Mouse (Mus musculus) spleen, postnatal 10 days (tissue): ENCODE measurements around the gene Psmb6.
"Not testable (repeated sequence)": the region's sequence is repeated elsewhere in the genome, so short reads cannot be mapped to it uniquely, and the experiment has no call there.

ENCODE experiments used
- DNase-seq, 2 experiments: peaks; one replicate each; pipeline ENCODE4 v3.0.0; 2021 to 2022; ENCODE audit warnings: low spot score in 2 of 2

The Psmb6 gene

GRCm38 (mm10) chr11:70570614-70571013, 45.4 kb downstream of the Psmb6 start:
- DNase-seq, result not testable (repeated sequence)

DNA sequence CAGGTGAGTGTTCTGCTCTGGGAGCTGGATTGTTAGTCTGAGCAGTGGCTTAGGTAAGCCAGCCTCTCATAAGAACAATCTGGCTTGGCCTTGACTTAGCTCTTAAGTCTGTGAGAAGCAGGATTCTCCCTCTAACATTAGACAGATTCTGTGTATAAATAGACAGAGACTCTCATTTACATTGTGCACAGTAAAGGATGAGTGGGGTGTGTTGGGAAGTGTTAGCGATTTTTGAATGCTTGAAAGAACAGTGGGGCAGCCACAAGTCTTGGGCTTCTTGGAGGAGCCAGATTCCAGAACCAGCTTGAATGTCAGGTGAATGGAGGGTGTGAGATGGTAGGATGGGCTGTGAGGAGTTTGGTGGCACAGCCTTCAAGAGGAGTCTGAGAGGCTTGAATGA, 46.5 kb downstream of the Psmb6 start:
- no peak for DNase-seq

DNA sequence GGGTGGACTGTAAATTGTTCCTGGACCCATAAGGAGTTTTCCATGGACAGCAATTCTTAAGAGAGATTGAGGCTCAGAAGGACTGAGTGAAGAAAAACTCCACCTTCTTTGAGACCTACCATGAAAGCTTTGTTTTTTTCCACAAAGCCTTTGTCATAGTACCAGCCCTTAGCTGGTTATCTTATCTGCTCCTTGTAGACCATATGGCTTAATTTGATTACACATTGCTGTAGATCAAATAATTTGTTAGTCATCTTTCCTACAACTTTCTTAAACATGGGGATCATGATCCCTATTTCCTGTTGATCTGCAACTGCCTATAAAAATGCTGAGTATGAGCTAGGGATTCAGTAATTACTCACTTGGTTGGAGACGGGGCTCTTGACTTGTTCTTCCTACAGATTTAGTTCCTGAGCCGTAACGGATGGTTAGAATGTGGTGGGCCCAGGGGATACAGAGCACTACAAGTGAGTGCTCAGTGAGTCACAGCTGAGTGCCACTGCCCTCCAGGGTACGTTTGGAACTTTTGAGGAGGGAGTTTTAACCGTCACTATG, 47.3 kb downstream of the Psmb6 start:
- DNase-seq, result no peak

DNA sequence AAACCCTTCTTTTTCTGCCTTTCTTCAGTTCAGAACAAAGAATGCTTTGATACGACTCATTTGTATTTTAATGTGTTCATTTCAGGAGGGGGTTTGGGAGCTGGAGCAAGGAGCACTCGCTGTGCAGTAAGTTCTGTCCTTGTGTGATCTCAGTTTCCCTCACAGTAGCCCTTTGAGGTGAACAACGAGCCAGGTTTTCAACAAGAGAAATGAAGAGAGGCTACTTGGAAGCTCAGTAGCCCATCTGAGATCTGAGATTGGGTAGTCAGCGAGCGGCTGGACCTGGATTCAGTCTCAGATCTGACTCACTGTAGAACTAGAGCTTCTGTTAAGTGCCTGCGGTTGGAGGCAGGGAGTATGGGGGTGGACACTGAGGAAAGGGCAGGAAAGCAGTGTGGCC, 48.7 kb downstream of the Psmb6 start:
- DNase-seq, result no peak

DNA sequence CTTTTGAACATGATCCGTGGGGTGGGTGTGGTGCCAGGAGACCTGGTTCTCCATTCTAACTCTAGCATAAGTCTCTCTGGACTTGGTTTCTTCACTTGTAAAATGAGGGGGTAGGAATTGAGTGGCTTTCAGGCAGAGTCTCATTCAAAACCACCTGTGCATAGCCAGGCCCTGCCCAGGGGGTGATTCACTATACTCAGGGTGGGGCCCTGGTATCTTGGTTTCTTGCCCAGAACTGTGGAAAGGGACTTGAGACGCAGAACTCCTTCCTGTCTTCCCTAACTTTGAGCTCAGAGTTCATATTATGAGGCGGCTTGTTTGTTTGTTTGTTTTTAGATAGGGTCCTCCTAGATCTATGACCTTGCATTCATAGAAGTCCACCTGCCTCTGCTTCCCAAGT, 52.0 kb downstream of the Psmb6 start:
- DNase-seq, result no peak
